Mouse (Mus musculus) heart, postnatal 36 days (tissue): ENCODE results near the gene Bicc1. TPM values are rescaled to one million over a fixed set of nuclear protein-coding genes. Genes with fewer than 3 reads are reported as not detected.

Experiments
- DNase-seq, 2 experiments: peaks; one replicate each; pipeline ENCODE4 v3.0.0; 2021 to 2022
- intact Hi-C: fragments of 180-260 bp; cut with DNase I; formaldehyde crosslinking; loops from one replicate; pipeline ENCODE4 v1.15.1; 2025
- total RNA-seq, 2 experiments: library from RNA; stranded (reverse); gene quantifications; 2 replicates each; pipeline ENCODE4 v1.2.3; 2021

Bicc1 gene
- total RNA-seq, 2 experiments from 2014 or later = 16.4 to 22.2 TPM

DNA sequence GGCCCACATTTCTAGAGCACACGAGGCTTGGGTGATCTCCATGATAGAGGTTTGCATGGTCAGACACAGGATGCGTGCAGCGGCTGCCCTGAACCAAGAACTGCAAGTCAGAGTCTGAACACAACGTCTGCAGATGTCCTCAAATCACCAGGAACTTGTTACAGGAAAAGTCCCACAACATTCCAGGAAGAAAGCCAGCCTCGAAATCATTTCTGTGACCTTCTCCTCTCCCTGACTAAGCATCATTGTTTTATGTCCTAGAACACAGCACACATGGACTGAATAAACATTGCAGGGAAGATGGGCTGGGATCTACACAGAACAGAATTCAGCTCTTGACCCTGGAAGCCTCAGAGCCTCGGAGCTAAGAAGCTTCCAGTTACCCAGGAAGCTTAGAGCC is 97.3 kb downstream of the Bicc1 start:
- intact Hi-C loops = loop anchor here (5.0 kb wide), 1 partner anchor 55 kb away; no protein-coding TSS in a partner anchor

DNA sequence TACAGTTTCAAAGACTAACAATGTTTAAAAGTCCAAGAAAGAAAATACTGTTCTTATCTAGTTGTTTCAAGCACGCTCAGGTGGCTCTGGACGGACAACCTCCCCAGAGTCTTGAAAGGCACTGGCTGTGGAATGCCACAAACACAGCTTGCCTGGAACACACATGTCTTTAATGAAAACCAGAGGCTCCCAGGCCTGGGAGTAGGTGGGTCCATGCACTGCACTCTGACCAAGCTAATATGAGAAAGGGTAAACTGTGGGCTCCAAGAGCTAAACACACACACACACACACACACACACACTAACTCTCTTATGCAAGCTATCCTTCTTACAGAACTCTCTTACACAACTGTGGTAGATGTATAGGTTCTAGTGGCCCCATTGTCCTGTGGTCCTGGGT is 99.2 kb downstream of the Bicc1 start:
- intact Hi-C loops = loop anchor here (5.0 kb wide), 1 partner anchor 57 kb away; no protein-coding TSS in a partner anchor
- no peak for DNase-seq

More for the DNA sequence above, 97.3 kb downstream of the Bicc1 start:
- peak in 1 of 2 experiments; percentile 42 for DNase-seq

DNA sequence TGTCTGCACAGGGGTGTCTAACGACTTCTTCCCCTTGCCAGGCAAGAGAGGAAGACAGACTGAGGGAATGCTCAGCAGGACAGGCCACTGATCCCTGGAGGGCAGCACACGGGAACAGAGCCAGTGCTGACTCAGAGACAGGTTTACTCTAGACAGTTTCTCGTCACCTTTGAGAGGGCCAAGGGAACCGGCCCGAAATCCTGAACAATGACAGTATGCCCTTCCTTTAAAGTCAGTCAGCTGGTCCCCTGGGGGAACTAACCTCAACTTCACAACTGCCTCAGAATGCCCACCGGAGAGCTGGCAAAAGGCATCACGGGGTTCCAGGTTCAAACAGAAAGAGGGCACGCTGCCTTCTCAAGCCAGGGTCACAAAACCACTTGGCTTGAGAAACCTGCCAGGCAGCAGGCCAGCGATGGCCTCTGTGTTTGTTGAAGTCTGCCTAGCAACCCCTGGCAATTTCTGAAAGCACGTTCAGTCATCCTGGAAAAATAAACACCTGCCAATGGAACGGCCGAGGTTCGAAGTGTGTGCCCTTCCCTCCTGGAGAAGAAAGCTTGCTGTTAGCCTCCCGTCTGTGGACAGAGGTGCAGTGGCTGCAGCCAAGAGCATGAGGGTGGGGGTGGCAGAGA is 100.8 kb downstream of the Bicc1 start:
- intact Hi-C loops = loop anchor here (5.0 kb wide), 2 partner anchors 36 to 159 kb away; no protein-coding TSS in a partner anchor
- DNase-seq = peak; percentile 77 to 80

DNA sequence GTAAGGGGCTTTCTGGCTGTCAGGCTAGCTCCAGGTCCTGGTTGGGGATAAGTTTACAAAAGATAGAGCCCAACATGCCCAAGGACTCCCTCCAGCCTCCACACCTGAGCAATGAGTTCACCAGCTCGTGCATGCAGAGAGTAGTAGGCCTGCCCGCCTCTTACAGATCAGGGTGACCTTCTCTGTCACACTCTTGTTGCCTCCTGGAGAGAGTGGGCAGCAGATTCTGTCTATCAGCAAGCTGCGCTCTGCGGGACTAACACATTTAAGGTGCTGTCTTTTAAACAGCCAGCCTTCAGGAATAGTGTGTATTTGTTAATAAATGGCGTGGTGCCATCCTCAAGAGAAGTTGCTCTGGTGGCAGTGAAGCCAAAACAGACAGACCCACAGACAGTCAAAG is 101.4 kb downstream of the Bicc1 start:
- intact Hi-C loops = loop anchor here (5.0 kb wide), 2 partner anchors 36 to 159 kb away; no protein-coding TSS in a partner anchor
- peak in 1 of 2 experiments; percentile 24 for DNase-seq

DNA sequence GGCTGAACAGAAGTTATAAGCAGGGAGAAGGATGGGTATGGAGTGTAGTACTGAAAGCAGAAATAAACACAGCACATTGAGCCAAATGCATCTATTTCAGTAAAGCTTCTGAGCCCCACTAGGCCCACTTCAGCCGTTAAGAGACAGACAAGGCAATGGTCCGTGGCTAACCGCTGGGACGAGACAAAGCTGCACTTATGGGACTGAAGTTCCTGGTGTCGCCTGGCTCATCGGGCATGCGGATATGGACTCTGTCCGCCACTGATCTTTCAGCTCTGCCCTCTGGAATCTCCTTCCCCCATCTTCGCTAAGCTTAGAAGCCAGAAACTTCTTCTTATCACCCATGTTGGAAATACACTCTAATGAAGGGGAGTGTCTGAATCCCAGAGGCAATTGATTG is 106.8 kb downstream of the Bicc1 start:
- DNase-seq = no peak
- intact Hi-C loops = no loop called here

DNA sequence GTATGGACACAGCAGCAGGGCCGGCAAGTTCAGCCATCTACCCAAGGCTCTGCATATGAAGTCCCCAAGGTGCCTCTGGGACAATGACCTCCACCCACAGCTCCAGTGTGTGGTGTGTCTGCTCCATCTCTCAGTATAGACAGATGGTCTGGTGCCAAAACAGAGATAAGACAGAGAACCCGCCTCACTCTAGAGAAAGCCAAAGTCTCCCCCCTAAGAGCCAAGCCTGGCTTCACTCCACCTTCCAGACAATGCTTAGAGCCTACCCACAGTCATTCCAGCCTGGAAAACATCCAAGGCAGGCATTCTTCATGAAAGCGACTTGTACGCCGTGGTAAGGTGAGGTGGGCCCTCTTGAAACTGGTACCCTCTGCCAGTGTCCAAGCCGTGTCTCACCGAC is 107.3 kb downstream of the Bicc1 start:
- DNase-seq = peak; percentile 43 to 67
- intact Hi-C loops = no loop called here

DNA sequence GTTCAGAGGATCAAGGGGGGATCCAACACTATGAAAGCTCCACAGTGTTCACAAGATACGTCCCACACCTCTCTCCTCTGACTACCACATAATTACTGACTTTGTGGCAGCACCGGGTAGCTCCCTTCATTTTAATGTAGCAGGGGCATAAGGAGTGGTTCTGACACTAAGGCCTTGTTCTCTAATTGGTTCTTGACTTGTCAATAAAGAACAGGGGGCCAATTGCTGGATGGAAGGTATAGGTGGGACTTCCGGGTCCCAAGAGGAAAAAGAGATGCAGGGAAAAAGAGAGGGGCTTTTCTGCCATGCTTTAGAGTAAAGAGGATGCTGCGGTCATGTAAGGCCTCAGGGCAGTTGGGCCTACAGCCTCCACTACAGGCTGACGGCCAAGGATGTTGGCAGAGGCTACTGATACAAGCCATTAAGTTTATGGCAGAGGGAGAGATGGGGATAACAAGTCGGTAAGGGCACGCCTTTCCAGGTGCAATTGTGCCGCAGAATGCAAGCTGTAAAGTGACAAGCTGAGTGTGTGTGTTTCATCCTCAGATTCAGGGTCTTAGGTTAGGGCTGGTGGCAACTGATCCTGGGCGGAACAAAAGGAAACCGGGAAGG is 108.7 kb downstream of the Bicc1 start:
- intact Hi-C loops = no loop called here
- DNase-seq = peak in 1 of 2 experiments; percentile 44

DNA sequence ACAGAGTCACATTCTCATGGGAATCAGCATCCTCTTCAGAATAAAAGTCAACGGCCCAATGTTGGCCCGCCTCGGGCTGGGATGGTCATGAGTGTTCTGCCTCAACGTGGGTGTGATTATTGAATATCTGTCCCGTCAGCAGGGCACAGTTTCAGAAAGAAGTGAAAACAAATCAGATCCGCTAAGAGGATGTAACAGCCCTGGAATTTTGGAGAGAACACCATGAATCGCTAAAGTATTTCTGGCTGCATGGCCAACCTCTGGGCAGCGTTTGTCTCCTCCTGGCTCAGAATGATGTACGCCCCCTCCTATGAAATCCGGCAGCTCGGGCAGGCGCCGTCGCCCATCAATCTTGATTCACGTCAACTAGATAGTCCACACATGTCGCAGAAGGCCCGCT is 110.2 kb downstream of the Bicc1 start:
- intact Hi-C loops = no loop called here

DNA sequence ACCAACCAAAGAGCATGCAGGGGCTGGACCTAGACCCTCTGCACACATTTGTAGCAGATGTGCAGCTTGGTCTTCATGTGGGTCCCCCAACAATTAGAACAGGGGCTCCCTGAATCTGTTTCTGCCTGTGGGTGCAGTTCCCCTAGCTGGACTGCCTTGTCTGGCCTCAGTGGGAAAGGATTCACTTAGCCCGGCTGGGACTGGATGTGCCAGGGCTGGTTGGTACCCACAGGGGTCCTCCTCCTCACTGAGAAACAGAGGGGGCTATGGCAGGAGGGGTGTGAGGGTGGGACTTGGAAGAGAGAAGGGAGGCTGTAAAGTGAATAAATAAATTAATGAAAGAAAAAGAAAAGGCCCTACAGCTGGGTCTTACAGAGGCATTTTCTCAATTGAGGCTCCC is 115.1 kb downstream of the Bicc1 start:
- no peak for DNase-seq
- intact Hi-C loops = no loop called here

More for the DNA sequence above, 110.2 kb downstream of the Bicc1 start:
- peak; percentile 38 to 44 for DNase-seq

DNA sequence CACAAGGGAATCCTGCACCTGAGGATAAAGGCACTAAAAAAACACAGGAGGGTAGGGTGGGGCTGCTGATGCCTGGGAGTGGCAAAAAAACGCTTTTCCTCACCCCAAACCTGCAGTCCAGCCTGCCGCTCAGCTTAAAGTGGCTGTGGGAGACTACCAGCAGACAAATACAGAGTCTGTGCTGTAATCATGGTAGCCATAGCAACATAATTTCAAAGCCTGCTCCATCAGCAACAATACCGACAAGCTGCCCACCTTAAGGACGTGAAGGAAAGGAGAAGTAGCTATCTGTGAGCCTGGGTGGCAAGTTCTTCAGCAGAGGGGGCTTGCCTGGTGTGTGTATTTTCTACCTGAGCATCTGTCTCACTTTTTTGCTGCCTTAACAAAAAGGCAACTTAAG is 117.6 kb downstream of the Bicc1 start:
- intact Hi-C loops = no loop called here
- no peak for DNase-seq

DNA sequence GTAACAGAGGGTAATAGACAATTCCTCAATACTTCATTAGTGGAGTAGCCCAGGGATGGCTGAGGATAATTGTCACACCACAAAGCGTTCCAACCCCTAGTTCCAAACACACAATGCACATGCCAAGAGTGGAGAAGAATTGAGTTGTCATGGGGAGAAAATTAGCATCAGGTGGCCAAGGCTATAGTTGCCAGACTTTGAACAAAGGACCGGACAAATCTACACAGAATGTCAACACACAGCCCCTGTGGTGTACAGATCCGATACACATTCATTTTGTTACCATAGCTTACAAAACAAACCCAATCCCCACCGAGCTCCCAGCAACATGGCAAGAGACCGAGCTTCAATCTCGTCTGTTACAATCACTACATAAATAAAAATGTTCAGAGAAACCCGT is 123.0 kb downstream of the Bicc1 start:
- intact Hi-C loops = no loop called here
- no peak for DNase-seq

DNA sequence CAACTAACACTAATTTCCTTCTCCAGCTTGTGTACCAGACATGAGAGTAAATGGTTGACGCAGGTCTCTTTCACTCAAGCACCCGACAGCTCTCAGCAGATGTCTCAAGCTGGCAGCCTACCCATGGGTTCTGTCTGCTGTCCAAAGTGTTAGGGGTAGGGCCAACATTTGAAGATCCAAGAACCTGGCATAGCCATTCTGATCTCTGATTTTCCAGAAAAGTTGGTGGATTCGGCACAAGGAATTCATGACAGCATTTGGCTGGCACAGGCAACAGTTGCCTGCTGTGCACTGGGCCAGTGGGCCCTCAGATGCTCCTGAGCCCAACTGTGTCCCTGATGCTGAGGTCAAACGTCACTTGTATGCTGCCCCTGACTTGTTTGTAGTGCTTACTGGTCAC is 130.5 kb downstream of the Bicc1 start:
- intact Hi-C loops = no loop called here

DNA sequence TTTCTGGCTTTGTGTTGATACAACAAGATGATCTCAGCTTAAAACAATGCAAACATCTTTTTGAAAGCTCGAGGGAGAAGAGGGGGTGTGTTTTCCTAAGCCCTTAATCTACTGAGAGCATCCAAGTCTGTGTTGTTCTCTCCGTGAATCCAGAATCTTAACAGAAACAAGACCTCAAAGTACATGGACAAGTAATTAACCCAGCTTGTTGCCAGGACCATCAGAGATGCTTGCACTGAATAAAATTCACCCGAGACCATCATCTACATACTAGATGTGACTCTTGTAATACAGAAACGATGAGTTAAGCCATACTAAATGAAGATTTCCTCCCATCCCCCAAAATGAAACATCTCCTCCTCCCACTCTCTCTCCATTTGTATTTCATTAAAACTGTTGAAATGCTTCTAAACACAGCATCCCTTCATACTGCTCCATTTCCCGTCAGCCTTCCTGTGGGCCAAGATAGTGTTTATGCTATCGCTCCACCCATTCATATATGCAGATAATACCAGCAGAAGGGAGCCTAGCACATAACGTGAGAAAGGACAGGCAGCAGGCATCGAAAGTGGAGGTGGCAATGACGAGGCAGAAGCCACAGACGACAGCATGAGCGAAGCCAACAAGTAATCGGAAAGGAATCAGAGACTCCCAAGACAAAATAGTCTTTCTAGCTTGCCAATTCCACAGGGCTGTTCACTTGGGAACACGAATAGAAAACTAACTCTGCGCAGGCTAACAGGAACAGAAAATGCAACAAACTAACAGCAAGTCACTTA is 131.2 kb downstream of the Bicc1 start:
- intact Hi-C loops = no loop called here
- DNase-seq = peak in 1 of 2 experiments; percentile 49

More for the DNA sequence above, 130.5 kb downstream of the Bicc1 start:
- DNase-seq = peak in 1 of 2 experiments; percentile 48

DNA sequence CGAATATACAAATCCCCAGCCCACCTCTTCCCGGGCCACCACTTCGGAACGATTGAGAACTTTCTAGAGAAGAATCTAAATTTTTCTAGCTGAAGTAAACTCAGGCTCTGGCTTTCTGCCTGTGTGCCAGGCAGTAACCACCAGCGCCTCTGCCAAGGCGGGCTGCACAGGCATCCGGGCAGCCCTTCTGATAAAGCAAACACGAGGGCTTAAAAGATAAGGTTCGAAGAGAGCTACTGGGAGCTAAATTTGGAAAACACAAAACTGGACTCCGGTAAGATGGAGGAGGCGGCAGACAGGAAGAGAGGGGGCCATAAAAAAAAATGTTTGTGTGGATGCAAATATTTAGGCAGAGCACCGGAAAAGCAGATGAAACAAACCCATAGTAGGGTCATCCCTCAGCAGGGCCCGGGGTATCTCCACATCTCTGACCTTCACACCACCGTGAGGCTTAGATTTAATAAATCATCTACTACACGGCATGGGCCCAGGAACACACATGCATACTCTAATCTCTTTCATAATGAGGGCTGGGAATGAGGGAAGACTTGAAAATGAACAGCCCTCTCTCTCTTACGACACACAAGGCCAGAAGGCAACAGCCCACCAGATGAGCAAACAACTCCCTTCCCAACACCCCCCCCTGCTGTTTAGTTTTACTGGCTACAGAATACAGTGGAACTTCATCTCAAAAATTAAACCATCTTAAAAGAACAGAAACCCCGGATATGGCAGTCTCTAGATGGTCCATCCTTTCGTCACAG is 134.2 kb downstream of the Bicc1 start:
- peak; percentile 45 to 59 for DNase-seq
- intact Hi-C loops = no loop called here

DNA sequence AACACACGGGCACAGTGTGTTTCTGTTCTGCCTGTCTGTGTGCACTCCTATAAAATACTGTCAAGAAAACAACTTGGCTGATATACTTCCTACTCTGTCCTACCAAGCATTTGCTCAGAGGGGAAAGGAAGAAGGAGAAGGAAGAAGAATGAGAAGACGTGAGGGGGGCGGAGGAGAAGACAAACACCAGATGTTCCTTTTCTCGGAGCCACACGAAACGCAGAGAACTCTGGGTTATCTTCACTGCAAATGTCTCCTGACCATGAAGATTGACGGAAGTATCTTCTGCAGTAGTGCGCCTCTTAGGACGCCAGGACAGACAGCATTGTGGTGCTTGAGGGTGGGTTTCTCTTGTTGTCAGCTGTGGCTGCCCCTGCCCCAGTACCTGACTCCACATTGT is 134.8 kb downstream of the Bicc1 start:
- peak in 1 of 2 experiments; percentile 25 for DNase-seq
- intact Hi-C loops = loop anchor here (5.0 kb wide), 1 partner anchor 33 kb away; no protein-coding TSS in a partner anchor

DNA sequence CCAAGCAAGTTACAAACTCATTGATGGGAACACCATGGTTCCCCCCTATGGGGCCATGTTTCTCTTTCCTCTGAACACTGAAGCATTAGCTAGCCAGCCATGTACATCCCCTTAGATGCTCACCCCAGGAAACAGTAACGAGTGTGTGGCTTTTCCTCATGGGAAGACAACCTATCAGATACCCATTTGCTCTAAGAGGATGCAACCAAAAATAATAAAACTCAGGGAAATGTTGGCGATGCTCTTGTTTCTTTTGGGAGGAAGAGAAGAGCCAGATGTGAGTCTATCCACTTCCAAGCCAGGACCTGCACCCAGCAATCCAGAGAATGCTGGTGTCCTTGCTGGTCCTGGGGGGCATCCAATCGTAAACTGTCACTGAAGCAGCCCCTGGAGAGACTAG is 136.0 kb downstream of the Bicc1 start:
- intact Hi-C loops = loop anchor here (5.0 kb wide), 1 partner anchor 34 kb away; no protein-coding TSS in a partner anchor
- no peak for DNase-seq

DNA sequence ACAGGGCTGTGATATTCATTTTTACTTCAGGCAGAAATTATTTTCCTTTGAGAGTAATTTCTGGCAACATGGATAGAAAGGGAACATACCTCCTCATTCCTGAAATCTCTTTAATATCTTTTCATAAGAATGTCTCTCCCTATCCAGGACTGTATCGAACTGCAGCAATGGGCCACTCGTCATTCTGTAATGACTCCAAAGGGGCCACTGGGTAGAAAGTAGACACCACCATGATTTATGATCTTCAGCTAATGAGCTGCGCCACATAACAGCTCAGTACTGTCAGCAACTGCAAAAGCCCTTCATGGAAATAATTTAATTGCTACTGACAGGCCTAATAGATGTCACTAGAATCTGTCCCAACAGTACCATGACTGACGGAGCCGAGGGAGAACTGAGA is 139.0 kb downstream of the Bicc1 start:
- DNase-seq = no peak
- intact Hi-C loops = loop anchor here (5.0 kb wide), 1 partner anchor 37 kb away; no protein-coding TSS in a partner anchor

DNA sequence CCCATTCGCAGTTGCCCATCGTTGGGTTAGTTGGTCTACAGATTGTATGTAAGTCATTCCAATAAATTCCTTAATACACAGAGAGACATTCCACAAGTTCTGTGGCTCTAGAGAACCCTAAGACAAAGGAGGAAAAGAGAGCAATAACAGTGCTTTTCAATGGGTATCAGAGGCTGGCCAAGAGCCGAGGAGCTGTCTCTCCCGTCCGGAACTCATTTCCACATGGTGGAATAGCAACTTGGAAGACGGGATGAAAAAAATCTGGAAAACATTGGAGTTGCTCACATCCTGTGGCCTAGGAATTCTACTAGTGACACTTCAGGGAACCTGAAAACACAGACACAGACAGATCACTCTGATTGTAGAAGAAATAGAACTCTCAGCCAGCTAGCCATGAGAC is 139.7 kb downstream of the Bicc1 start:
- no peak for DNase-seq
- intact Hi-C loops = loop anchor here (5.0 kb wide), 1 partner anchor 37 kb away; no protein-coding TSS in a partner anchor

DNA sequence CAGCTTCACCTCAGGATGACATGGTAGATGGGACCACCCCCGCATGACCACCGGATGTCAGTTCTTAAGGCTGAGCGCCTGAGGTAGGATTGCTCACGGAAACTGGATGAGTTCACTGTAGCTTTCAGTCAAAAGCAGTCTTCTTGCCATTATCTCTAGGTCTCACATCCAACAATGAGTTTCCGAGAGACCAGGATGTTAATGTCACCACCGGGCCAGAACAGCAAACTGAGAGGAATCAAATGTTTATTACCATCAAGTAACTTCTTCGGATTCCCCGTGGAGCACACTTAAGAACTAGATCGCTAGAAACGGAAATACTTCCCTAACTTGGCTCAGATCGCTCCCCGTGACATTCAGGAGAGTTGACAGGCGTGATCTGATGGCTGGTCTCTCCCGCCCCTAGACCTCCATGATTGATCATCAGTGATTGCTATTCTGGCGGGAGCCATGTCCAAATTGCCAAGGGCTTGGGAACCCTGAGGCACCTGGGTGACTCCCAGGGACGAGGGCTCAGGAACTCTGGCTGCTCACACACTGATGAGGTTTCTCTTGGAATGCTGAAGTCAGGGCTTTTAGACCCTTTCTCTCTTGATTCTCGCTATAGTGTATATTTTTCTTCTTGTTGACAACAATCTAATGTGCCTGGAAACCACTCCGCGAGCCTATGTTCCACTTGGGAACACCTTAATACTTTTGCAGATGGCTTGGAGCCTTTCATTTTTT is 149.6 kb downstream of the Bicc1 start:
- intact Hi-C loops = no loop called here

DNA sequence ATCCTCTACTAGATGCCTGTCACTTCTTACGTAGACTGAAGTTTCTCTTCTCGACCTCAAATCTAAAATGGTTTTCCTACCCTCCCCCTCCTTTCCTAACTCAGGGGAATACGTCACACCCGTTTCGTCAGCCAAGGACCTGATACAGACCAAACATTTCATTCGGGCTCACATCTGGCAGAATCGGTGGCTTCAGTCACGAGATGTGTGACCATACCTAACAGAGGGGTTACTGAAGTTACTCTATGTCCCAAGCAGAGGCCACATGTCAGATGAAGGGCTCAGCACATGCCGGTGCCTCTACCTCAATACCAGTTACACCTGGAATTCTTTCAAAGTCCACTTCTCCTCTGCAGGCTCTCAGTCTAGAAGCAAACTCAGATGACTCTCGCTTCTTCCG is 150.8 kb downstream of the Bicc1 start:
- no peak for DNase-seq
- intact Hi-C loops = no loop called here

More for the DNA sequence above, 149.6 kb downstream of the Bicc1 start:
- DNase-seq = no peak
